Mouse (Mus musculus): ENCODE results near the gene Cbfa2t2.

DNA sequence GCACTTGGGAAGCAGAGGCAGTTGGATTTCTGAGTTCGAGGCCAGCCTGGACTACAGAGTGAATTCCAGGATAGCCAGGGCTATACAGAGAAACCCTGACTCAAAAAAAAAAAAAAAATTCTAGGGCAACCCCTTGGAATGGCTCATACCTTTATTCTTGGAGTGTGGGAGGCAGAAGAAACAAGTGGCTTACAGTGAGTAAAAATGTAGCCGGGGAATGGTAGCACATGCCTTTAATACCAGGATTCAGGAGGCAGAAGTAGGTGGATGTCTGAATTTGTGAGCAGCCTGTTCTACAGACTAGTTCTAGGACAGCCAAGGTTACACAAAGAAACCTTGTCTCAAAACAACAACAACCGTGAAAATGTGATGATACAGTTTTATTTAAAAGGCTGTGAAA, 64.5 kb downstream of the Cbfa2t2 start:
- TF ChIP-seq CTCF (IDR thresholded peaks at IDR 0.05; ENCODE audit: low read depth): no peak
- no peak for TF ChIP-seq EP300 (IDR thresholded peaks at IDR 0.05; ENCODE audit: low read depth)
